Mouse (Mus musculus) layer of hippocampus, adult 2 months (tissue): ENCODE results near the gene Ddx31. TPM values are rescaled to one million over a fixed set of nuclear protein-coding genes. Genes with fewer than 3 reads are reported as not detected.

Experiments
- DNase-seq, 2 experiments: peaks; one replicate each; pipeline ENCODE4 v3.0.0; 2022; ENCODE audit warnings: low spot score in 2 of 2
- H3K27ac ChIP-seq: fragments of 200-600 bp; 2 replicates; pipeline ENCODE4 v1.8.1; 2022
- H3K4me3 ChIP-seq: fragments of 200-600 bp; 2 replicates; pipeline ENCODE4 v1.8.1; 2022; ENCODE audit warnings: mild to moderate bottlenecking
- CTCF ChIP-seq: fragments of 200-600 bp; conservative IDR thresholded peaks from 2 replicates; pipeline ENCODE4 v1.8.1; 2022; ENCODE audit warnings: antibody characterized with exemption, mild to moderate bottlenecking, moderate library complexity
- long read RNA-seq, 2 experiments: library from polyadenylated mRNA; stranded (forward); transcript quantifications; one replicate each; pipeline ENCODE4 v2.0.0; 2021; ENCODE audit warnings: borderline mapping rate in 2 of 2
- total RNA-seq, 2 experiments: library from RNA; stranded (reverse); gene quantifications; 2 replicates each; pipeline ENCODE4 v1.2.3; 2021

The Ddx31 gene
- 1 to 10 TPM; 8.7 to 9.4 TPM for total RNA-seq
- long read RNA-seq, experiment 1, partial matches to known transcripts, result 1 of 5 reads
- long read RNA-seq, experiment 1, other reads (novel, unspliced or antisense), result 0 of 5 reads
- long read RNA-seq, experiment 2, transcript Ddx31-201 (20 exons, 3,271 nt), result major isoform, 8 of 12 reads
- long read RNA-seq, experiment 2, partial matches to known transcripts, result 0 of 12 reads
- long read RNA-seq, experiment 2, other reads (novel, unspliced or antisense), result 4 of 12 reads

DNA sequence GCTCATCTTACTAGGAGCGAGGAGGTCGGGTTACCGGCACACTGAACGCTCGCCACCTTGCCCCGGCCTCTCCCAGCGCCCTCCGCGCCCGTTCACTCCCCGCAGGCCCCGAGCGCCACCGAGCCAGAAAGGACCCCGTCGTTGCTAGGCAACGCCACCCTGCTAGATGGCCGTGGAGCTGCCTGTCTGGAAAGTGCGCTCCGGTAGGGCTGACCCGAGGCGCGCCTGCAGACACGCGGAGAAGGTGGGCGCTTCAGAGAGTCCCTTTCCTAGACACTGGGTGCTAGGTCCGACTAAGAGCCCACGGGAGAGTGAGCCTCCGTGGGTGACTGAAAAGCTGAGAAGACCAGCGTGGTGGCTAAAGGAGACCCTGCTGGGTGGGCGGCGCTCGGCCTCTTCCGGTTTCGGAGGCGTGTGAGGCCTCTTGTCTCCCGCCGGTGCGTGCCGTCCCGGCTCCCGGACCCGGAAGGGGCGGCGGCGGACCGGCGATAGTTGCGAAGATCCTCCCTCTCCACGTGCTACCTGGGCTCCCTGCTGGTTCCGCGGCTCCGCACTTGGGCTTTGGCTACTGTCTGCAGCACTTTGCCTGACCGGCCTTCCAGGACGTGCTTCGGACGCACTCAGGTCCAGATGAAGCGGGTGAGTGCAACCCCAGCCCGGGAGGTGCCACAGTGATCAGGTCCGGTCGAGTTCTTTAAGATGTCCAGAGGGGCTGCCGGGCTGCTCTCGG is at the start of gene Ddx31, which contains the start of gene Gtf3c4:
TSS of gene Ddx31 (plus strand) at position 185 of the 730 bp plus-strand sequence.
TSS of gene Gtf3c4 (minus strand) at position 139 of the 730 bp plus-strand sequence.
- Histone ChIP-seq H3K27ac (peak within 1 kb of the TSS; percentile 97), H3K4me3 (peak within 1 kb of the TSS; percentile 97)
- DNase-seq, result peak; percentile 91 to 95
- TF ChIP-seq CTCF, result 0 out of 2 replicates have a peak, but pooled peaks have one; percentile 6

DNA sequence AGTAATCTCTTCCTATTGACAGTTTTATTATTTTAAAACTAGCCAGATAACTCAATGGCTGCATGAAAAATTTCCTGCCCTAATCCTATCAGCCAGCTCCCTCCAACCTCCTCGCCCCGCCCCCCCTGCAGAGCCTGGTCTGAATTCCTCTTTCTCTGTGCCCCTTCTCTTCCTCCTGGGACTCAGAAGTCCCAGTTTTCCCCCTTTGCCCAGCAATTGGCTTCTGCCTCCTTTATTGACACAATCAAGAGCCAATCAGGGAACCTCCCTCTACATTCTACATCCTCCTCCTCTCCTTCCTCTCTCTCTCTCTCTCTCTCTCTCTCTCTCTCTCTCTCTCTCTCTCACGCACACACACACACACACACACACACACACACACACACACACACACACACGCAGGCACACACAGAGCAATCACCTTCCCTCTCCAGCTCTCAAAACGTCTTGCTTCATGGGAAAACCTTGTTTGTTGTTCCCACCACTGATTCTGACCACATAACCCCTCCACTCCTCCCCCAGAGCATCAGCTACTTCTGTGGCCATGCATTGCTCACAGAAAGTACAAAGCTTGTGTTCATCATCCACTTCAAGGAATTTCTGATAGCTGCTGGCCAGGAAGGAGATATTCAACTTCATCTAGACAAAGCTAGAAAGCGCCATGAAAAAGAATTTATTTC is 47.1 kb upstream of the Ddx31 start:
- Histone ChIP-seq H3K4me3 (peak overlapping the region; percentile 11; the same call in 1 of the 2 replicates), H3K27ac (no peak overlapping the region)
- DNase-seq, result peak in 1 of 2 experiments; percentile 13
- no peak for TF ChIP-seq CTCF

GRCm38 (mm10) chr2:28794623-28795022 is 45.6 kb upstream of the Ddx31 start:
- DNase-seq, result no peak
- peak; percentile 51 for TF ChIP-seq CTCF
- no peak overlapping the region for H3K27ac ChIP-seq
- no peak overlapping the region for H3K4me3 ChIP-seq

- Histone ChIP-seq H3K4me3 (no peak overlapping the region), H3K27ac (no peak overlapping the region)
- TF ChIP-seq CTCF, result no peak
- DNase-seq, result no peak
Observed at GRCm38 (mm10) chr2:28796298-28796697, 43.9 kb upstream of the Ddx31 start.

GRCm38 (mm10) chr2:28797490-28798106 is 42.6 kb upstream of the Ddx31 start:
- no peak overlapping the region for H3K27ac ChIP-seq
- TF ChIP-seq CTCF, result no peak

GRCm38 (mm10) chr2:28798390-28798789 is 41.8 kb upstream of the Ddx31 start:
- Histone ChIP-seq H3K27ac (no peak overlapping the region), H3K4me3 (no peak overlapping the region)
- no peak for TF ChIP-seq CTCF
- no peak for DNase-seq

More at GRCm38 (mm10) chr2:28797490-28798106, 42.6 kb upstream of the Ddx31 start:
- no peak overlapping the region for H3K4me3 ChIP-seq
- no peak for DNase-seq

DNA sequence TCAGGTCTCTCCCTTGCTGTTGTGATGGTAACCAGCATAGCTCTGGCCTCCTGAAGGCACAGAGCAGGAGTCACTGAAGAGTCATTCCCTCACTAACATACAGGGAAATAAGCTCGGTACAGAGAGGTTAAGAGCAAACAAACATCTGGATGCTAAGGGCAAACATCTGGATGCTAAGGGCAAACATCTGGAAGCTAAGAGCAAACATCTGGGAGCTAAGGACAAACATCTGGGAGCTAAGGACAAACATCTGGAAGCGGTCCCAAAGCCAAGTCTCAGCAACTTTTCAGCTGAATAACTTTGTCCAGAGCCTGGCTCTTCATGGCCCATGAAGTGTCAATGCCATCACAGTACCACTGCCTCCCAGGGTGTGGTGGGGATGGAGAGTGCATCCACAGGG is 40.6 kb upstream of the Ddx31 start:
- TF ChIP-seq CTCF, result no peak
- no peak overlapping the region for H3K27ac ChIP-seq
- DNase-seq, result no peak
- no peak overlapping the region for H3K4me3 ChIP-seq

DNA sequence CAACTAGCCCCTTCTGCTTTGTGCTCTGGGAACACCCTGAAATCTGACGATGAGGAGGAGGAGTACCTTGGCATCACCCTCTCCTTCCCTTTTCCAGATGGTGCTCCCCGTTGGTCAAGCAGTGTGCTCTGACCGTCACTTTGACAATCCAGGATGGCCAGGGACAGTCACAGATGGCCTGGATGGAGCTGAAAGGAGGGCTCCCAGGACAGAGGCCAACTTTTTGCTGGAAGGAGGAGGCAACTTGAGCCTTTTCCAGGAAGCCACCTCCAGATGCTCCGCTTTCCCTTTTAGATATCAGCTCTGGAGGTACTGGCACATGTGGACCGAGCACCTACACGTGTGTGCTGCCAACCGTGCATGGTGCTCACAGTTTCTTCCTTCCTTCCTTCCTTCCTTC is 36.8 kb upstream of the Ddx31 start:
- Histone ChIP-seq H3K4me3 (no peak overlapping the region), H3K27ac (no peak overlapping the region)
- no peak for DNase-seq
- TF ChIP-seq CTCF, result no peak

- H3K27ac ChIP-seq, result no peak overlapping the region
- no peak for DNase-seq
Observed at GRCm38 (mm10) chr2:28808841-28809240, 31.4 kb upstream of the Ddx31 start.

DNA sequence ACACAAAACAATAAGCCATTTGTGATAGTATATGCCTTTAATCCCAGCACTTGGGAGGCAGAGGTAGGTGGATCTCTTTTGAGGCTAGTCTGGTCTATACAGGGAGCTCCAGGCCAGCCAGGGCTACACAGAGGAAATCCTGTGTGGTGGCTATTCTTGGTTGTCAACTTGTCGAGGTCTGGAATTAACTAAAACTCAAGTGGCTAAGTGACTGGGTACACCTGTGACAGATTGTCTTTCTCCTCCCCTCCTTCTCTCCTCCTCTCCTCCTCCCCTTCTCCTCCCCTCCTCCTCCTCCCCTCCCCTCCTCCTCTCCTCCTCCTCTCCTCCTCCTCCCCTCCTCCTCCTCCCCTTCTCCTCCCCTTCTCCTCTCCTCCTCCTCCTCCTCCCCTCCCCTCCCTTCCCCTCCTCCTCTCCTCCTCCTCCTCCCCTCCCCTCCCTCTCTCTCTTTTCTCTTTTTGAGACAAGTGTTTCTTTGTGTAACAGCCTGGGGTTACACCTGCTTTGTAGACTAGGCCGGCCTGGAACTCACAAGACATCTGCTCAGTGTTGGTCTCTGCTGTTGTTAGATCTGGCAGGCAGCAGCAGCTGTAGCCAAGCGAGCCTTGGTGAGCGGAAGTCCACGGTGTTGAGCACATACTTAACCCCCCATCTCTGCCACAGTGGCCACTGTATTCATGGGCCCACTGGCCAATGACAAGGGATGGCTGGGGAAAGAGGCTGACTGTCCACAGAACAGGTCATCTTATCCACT is 29.8 kb upstream of the Ddx31 start:
- no peak for DNase-seq
- no peak overlapping the region for H3K27ac ChIP-seq
- H3K4me3 ChIP-seq, result no peak overlapping the region
- TF ChIP-seq CTCF, result no peak

More at GRCm38 (mm10) chr2:28808841-28809240, 31.4 kb upstream of the Ddx31 start:
- no peak overlapping the region for H3K4me3 ChIP-seq
- TF ChIP-seq CTCF, result no peak

DNA sequence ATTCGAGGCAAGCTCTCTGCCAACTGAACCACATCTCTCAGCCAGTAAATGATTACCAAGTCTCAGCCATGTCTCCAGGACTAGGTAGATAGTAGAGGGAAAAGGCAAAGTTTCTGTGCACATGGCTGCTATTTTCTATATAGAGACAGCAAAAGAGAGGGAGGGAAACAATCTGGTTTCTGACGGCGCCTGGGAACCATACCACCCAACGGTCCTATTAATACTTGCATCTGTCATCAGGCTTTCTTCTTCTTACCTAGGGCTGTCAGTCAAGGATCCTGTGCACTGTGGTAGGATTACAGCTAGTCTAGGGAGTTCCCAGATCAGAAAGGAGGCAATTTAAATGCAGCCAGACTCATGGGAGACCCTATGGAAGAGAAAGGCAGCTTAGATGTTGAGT is 21.3 kb upstream of the Ddx31 start:
- no peak for TF ChIP-seq CTCF
- Histone ChIP-seq H3K27ac (no peak overlapping the region), H3K4me3 (no peak overlapping the region)
- peak; percentile 48 to 49 for DNase-seq

DNA sequence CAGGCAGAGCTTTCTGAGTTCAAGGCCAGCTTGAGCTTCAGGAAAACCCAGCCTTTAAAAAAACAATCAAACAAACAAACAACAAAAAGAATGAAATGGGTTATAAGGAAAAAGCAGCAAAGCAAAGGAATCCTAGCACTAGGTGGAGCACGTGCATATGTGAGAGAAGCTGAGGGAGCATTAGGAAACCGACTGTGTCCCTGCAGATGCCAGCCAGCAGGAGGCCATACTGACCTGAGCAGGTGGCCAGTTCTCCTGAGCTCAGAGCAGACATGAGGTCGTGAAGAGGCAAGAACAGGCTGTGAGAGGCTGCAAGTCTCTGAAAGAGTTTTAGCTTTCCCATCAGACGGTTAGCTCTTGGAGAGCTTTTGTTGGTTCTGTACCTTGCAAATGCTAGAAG is 10.9 kb upstream of the Ddx31 start:
- no peak for DNase-seq
- TF ChIP-seq CTCF, result peak; percentile 53
- no peak overlapping the region for H3K27ac ChIP-seq
- no peak overlapping the region for H3K4me3 ChIP-seq
